Mouse (Mus musculus): Measurements from ENCODE around the gene Dhrs1.

DNA sequence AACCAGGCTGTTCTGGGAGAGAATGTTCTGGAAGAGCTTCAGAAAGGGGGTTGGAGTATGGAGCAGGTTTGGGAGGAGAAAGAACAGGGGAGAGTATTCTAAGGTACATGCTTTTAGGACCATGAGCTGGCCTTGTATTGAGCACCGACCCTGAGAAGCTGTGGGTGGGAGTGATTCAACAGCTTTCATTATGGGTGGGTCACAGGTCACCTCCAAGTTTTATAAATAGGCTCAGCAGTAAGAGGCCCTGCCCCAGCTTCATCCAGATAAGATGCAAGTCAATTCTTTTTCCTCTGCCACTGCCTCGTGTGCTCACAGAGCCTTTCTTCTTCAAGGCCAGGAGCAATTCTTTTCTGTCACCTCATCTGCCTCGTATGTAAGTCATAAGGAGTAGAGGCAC, 31.7 kb upstream of the Dhrs1 start:
- no peak for TF ChIP-seq CTCF (IDR thresholded peaks at IDR 0.05; ENCODE audit: low read depth, low read length)
- TF ChIP-seq POLR2A (IDR thresholded peaks at IDR 0.05; ENCODE audit: extremely low read depth, insufficient read depth, low read length) = no peak

Measured in liver, adult 2 months (tissue).